Mouse (Mus musculus): Measurements from ENCODE around the gene Stx18. TPM values are rescaled to one million over a fixed set of nuclear protein-coding genes. Genes with fewer than 3 reads are reported as not detected.

Stx18 gene
- polyA plus RNA-seq, 1 experiment from 2014 or later = 30.5 TPM

DNA sequence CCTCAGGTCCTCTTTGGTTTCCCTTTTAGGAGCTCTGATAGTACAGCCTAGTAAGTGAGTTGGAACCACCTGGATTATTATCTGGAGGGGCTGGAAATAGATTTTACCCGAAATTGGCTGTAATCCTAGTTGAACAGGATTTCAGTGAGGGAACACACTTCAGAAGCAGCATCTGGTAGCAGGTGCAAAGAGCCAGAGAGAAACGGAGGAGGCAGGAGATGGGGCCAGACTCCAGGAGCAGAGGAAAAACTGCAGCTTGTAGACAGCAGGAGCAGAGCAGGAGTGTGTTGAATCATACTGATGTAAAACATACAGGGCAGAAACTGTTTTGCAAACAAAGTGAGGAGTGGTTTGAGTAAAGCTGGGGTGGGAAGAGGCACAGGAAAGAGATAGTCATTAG, 6.4 kb downstream of the Stx18 start:
- 0 out of 2 replicates have a peak, but pooled peaks cover 2% of the 10 kb centered on the region for H3K36me3 ChIP-seq (replicated peaks)
- no peak for ATAC-seq (replicated peaks)

DNA sequence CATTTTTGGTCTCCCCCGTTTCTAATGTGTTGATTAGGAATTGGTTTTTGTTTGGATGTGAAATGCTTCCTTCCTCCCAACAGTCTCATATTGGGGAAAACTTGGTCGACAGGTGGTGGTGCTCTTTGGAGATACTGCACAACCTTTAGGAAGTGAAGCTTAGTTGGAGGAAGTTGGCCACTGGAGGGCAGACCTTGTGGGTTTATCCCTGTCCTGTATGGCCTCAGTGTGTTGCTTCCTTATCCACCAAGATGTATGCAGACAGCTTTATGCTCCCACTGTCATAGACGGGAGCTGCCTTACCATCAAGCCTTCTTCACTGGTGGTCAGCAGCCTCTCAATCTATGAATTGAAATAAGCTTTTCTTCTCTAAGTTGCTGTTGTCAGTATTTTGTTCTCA, 9.6 kb downstream of the Stx18 start:
- no peaks in the 10 kb centered on the region for H3K9me3 ChIP-seq
- H3K36me3 ChIP-seq (replicated peaks) = 0 out of 2 replicates have a peak, but pooled peaks cover 2% of the 10 kb centered on the region
- WGBS = 55% methylated on average over 3 of the region's 3 CpGs
- H3K4me3 ChIP-seq = no peak overlapping the region
- H3K27me3 ChIP-seq (replicated peaks) = no peaks in the 10 kb centered on the region
- H3K9ac ChIP-seq = no peak overlapping the region
- H3K4me1 ChIP-seq = no peaks in the 10 kb centered on the region
- no peak overlapping the region for H3K4me2 ChIP-seq
- no peak overlapping the region for H3K27ac ChIP-seq
- no peak for ATAC-seq (replicated peaks)

More for the DNA sequence above, 6.4 kb downstream of the Stx18 start:
- Histone ChIP-seq H3K9ac (no peak overlapping the region), H3K27me3 (replicated peaks) (no peaks in the 10 kb centered on the region), H3K9me3 (no peaks in the 10 kb centered on the region), H3K27ac (no peak overlapping the region), H3K4me1 (peaks cover 7% of the 10 kb centered on the region), H3K4me3 (no peak overlapping the region), H3K4me2 (no peak overlapping the region)
- WGBS = 72% methylated on average over 2 of the region's 2 CpGs

DNA sequence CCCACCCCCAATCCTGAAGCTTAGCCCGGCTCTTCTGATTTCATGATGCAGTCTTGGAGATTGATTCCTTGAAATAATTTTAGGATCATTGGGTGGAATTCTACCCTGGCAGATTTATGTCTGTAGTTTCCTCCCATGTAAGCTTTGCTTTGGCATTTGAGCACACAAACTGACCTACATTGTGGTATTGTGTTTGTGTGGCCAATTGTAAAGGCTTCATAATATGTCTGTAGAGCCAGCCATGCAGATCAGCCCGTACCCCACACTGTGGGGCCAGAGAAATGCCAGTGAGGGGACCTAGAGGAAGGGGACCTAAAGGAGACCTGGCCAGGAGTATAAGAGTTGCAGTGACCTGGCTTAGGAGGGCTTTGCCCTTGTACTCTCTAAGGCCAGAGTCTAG, 22.5 kb downstream of the Stx18 start:
- WGBS = 23% methylated on average over 2 of the region's 2 CpGs

DNA sequence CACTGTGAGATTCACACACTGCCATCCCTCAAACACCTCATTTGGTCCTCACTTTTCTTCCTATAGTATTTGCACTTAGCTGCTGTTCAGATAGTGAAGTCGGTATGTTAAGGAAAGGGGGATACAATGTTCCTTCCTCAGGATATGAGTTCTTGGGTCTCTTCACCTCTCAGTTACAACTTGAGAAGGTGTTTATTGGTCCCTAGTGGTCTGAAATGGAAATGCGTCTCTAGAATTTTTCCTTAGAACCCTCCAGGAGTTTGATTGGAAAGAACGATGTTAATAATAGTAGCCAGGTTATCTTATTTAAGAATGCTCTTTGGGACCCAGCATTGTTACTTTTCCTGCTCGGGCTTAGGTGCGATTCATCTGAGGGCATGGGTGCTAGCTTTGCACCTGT, 24.2 kb downstream of the Stx18 start:
- no peak for ATAC-seq (replicated peaks)
- WGBS = 23% methylated on average over 5 of the region's 5 CpGs
- Histone ChIP-seq H3K27me3 (replicated peaks) (no peaks in the 10 kb centered on the region), H3K27ac (no peak overlapping the region), H3K4me3 (no peak overlapping the region), H3K9me3 (no peaks in the 10 kb centered on the region), H3K4me2 (no peak overlapping the region), H3K4me1 (peaks cover 4% of the 10 kb centered on the region; the same call in 1 of the 2 replicates), H3K9ac (no peak overlapping the region), H3K36me3 (replicated peaks) (no peaks in the 10 kb centered on the region)

More for the DNA sequence above, 22.5 kb downstream of the Stx18 start:
- peaks cover 4% of the 10 kb centered on the region; the same call in 1 of the 2 replicates for H3K4me1 ChIP-seq
- H3K4me2 ChIP-seq = no peak overlapping the region
- H3K9ac ChIP-seq = no peak overlapping the region
- H3K9me3 ChIP-seq = no peaks in the 10 kb centered on the region
- no peak overlapping the region for H3K4me3 ChIP-seq
- H3K27me3 ChIP-seq (replicated peaks) = no peaks in the 10 kb centered on the region
- ATAC-seq (replicated peaks) = no peak
- H3K36me3 ChIP-seq (replicated peaks) = no peaks in the 10 kb centered on the region
- H3K27ac ChIP-seq = no peak overlapping the region

DNA sequence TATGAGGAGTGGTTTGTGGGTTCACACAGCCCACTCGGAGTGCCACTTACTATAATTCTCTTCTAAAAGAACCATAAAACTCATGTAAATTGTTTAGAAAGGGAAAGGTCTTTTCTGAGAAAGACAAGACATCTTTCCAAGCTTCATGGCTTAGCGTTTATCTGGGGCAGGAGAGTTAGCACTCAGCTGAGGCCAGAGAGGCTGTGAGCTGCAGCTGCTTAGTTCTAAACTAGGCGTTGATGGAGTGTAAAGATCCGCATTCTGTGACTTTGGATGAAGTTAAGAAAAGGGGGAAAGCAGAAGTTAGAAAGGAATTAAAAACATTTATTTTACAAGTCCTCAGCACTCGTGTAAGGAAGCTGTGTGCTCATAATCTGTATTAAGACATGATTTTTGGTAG, 24.8 kb downstream of the Stx18 start:
- Histone ChIP-seq H3K36me3 (replicated peaks) (no peaks in the 10 kb centered on the region), H3K27me3 (replicated peaks) (no peaks in the 10 kb centered on the region), H3K4me3 (no peak overlapping the region), H3K9ac (no peak overlapping the region), H3K27ac (no peak overlapping the region), H3K4me2 (no peak overlapping the region), H3K4me1 (peaks cover 4% of the 10 kb centered on the region; the same call in 1 of the 2 replicates), H3K9me3 (no peaks in the 10 kb centered on the region)
- ATAC-seq (replicated peaks) = no peak
- WGBS = 60% methylated on average over 5 of the region's 5 CpGs

DNA sequence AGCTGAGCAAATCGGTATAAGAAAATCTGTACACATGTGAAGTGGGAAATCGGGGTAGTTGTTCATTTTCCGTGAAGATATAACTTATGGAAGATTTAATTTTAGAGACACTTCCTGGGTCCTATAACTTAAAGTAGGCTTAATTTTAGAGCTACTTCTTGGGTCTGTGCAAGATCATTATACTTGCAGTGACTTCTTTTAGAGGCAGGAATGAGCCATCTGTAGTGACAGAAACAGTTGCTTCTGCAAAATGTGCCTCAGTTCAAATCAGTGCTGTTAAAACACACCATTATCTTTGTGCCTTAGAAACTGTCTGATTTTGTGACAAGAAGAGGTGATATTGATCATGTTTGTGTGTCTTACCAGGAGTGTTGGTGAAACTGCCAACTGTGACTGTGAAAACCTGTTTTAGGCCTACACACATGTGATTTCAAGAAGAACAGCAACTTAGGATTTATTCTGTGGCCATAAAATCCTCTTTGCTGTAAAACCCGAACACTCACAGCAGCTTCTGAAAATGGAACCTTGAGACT, 25.6 kb downstream of the Stx18 start:
- Histone ChIP-seq H3K4me1 (peaks cover 4% of the 10 kb centered on the region; the same call in 1 of the 2 replicates), H3K36me3 (replicated peaks) (no peaks in the 10 kb centered on the region), H3K9me3 (no peaks in the 10 kb centered on the region), H3K4me3 (no peak overlapping the region), H3K27me3 (replicated peaks) (no peaks in the 10 kb centered on the region), H3K27ac (no peak overlapping the region), H3K9ac (no peak overlapping the region), H3K4me2 (no peak overlapping the region)
- 87% methylated on average over 4 of the region's 4 CpGs for WGBS
- no peak for ATAC-seq (replicated peaks)

DNA sequence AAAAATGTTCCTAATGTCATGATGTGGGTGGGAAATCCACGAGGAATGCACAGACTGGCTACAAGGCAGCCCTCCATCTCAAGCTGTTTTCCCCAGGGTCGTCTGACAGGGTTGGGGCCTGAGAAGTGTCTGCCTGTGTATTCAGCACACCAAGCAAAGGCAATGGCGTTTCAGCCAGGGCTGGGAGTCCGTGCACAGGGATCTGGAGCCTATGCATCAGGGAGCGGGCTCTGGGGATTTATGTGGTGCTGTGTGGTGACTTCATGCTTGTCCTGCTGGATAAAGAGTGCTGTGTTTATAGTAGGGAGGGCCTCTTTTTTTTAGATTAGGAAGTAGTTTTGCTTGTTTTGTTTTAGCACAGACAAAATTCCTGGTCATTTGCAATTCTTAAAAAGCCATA, 26.2 kb downstream of the Stx18 start:
- no peak overlapping the region for H3K4me2 ChIP-seq
- H3K36me3 ChIP-seq (replicated peaks) = no peaks in the 10 kb centered on the region
- 19% methylated on average over 5 of the region's 5 CpGs for WGBS
- no peak overlapping the region for H3K9ac ChIP-seq
- H3K27ac ChIP-seq = no peak overlapping the region
- H3K4me1 ChIP-seq = peaks cover 4% of the 10 kb centered on the region; the same call in 1 of the 2 replicates
- no peaks in the 10 kb centered on the region for H3K27me3 ChIP-seq (replicated peaks)
- no peak for ATAC-seq (replicated peaks)
- no peak overlapping the region for H3K4me3 ChIP-seq
- H3K9me3 ChIP-seq = no peaks in the 10 kb centered on the region

DNA sequence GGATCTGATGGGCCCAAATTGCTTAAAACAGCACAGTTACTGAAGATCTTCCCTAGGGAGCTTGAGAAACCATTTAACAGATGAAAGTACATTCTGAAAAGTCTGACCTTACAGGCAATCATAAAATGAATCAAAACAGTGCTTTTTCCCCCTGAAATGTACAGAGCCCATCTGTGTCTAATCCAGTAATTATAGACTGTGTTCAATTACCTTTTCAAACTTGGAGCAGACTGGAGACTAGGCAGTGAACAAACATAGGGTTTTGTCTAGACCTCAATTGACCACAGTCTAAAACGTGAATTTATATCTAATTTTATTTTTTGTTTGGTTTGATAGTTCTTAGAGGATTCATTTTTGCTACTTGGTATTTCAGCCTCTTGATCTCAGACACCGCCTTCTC, 26.9 kb downstream of the Stx18 start:
- 25% methylated on average over 2 of the region's 2 CpGs for WGBS
- no peaks in the 10 kb centered on the region for H3K9me3 ChIP-seq

DNA sequence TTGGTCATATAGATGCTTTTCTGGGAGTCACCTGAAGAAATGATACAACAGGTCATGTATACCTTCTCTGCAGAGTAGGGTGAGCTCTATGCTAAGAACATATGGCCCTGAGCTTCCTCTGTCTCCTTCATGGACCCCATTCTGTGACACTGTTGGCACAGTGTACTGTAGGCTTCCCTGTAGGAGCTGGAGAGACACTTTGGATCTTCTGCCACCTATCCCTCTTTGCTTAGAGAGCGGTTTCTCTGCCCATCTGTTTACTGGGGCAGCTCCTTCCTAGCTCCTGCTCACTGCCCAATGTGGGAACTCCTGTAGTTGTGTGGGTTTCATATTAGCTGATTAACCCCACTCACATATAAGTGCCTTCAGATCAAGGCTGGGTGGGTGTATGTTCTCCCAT, 28.1 kb downstream of the Stx18 start:
- H3K4me3 ChIP-seq = no peak overlapping the region

More for the DNA sequence above, 26.9 kb downstream of the Stx18 start:
- H3K4me3 ChIP-seq = no peak overlapping the region
- no peak for ATAC-seq (replicated peaks)
- H3K4me1 ChIP-seq = peaks cover 4% of the 10 kb centered on the region; the same call in 1 of the 2 replicates
- H3K27me3 ChIP-seq (replicated peaks) = no peaks in the 10 kb centered on the region
- no peak overlapping the region for H3K27ac ChIP-seq
- no peak overlapping the region for H3K9ac ChIP-seq
- no peak overlapping the region for H3K4me2 ChIP-seq
- no peaks in the 10 kb centered on the region for H3K36me3 ChIP-seq (replicated peaks)

DNA sequence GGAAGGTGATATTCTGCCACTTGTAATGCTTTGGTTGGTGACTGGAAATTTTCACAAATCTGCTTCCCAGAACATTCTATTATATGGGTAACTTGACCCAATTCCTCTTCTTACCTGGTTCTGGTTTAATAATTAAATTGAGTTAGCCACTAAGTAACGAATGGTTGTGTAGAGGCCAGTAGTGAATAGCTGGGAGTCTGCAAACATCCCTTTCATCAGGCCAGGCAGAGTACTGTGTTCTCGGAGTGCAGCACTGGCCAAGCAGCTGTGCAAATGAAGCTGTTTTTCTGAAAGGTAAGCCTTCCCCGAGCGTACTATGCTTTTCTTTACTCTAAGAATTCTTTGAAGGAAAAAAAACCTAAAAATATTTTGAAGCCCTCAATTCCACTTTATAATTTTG, 37.8 kb downstream of the Stx18 start:
- Histone ChIP-seq H3K9me3 (no peaks in the 10 kb centered on the region), H3K9ac (no peak overlapping the region), H3K27ac (no peak overlapping the region), H3K4me2 (no peak overlapping the region), H3K4me1 (no peaks in the 10 kb centered on the region), H3K27me3 (replicated peaks) (no peaks in the 10 kb centered on the region; the same call in 1 of the 2 replicates), H3K4me3 (no peak overlapping the region), H3K36me3 (replicated peaks) (no peaks in the 10 kb centered on the region)
- ATAC-seq (replicated peaks) = no peak
- WGBS = 60% methylated on average over 4 of the region's 4 CpGs

More for the DNA sequence above, 28.1 kb downstream of the Stx18 start:
- H3K27ac ChIP-seq = no peak overlapping the region
- H3K27me3 ChIP-seq (replicated peaks) = no peaks in the 10 kb centered on the region
- WGBS = 93% methylated on average over 1 of the region's 1 CpGs
- no peaks in the 10 kb centered on the region for H3K36me3 ChIP-seq (replicated peaks)
- H3K9ac ChIP-seq = no peak overlapping the region
- H3K4me1 ChIP-seq = peaks cover 4% of the 10 kb centered on the region; the same call in 1 of the 2 replicates
- ATAC-seq (replicated peaks) = no peak
- H3K9me3 ChIP-seq = no peaks in the 10 kb centered on the region
- H3K4me2 ChIP-seq = no peak overlapping the region

DNA sequence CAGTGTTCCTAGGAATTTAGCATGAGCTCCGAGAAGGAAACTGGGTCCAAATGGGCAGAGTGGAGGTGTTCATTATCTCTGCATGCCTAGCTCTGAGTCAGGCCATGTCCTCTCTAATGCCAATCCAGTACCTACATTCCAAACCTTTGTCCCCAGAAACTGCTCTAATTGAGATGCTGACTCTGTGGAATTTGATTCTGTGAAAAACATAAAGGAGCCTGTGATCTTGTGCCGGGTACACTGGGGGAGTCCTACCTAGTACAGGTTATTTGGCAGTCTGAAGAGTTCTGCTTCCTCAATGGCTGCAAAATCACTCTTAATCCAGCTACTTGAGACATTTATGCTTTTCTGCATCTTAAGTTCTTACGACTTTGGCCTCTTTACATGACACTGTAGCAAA, 40.0 kb downstream of the Stx18 start:
- ATAC-seq (replicated peaks) = no peak
- Histone ChIP-seq H3K27ac (no peak overlapping the region), H3K4me1 (peaks cover 5% of the 10 kb centered on the region; the same call in 1 of the 2 replicates), H3K9ac (no peak overlapping the region), H3K9me3 (no peaks in the 10 kb centered on the region), H3K36me3 (replicated peaks) (no peaks in the 10 kb centered on the region), H3K4me2 (no peak overlapping the region), H3K4me3 (no peak overlapping the region), H3K27me3 (replicated peaks) (peaks cover 2% of the 10 kb centered on the region; the same call in 1 of the 2 replicates)
- WGBS = 69% methylated on average over 3 of the region's 3 CpGs

DNA sequence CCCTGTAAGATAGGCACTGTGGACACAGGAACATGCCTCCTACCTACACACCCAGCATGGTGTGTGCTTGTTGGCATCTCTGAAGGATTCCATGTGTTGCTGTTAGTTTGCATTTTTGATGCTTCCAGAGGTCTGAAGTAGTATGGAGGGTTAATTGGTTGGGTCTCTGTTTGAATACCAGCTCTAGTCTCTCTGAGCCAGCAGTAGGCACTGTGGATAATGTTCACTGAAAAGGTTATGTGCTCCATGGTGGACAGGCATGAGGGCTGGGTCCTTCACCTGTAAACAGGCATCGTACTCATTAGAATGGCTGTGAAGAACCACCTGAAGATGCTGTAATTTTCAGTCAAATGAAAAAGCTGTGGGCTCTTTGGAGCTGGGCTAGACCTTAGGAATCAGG, 41.9 kb downstream of the Stx18 start:
- Histone ChIP-seq H3K4me2 (no peak overlapping the region), H3K9ac (no peak overlapping the region), H3K4me3 (no peak overlapping the region), H3K27ac (no peak overlapping the region), H3K9me3 (no peaks in the 10 kb centered on the region), H3K27me3 (replicated peaks) (peaks cover 5% of the 10 kb centered on the region; the same call in 1 of the 2 replicates), H3K36me3 (replicated peaks) (no peaks in the 10 kb centered on the region), H3K4me1 (peaks cover 5% of the 10 kb centered on the region; the same call in 1 of the 2 replicates)
- 92% methylated on average over 1 of the region's 1 CpGs for WGBS
- ATAC-seq (replicated peaks) = no peak

DNA sequence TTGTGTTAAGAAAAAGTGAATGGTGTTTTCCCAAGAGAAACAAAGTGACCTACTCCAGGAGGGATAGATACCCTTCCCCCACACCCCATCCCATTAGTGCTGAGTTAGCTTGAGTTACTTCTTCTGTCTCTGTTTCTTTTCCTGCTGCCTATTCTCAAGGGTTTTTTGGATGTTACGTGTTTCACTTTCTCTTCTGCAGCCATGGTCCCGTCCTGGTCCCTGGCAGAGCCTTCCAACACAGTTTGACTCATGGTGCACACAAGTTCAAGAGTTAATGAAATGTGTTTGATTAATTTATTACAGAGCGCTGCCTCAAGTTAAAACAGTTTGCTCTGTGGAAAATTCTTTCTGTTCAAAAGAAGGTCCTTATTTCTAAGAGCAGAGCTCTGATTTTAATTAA, 44.0 kb downstream of the Stx18 start:
- Histone ChIP-seq H3K9me3 (no peaks in the 10 kb centered on the region), H3K4me1 (peaks cover 5% of the 10 kb centered on the region; the same call in 1 of the 2 replicates), H3K36me3 (replicated peaks) (no peaks in the 10 kb centered on the region), H3K4me2 (no peak overlapping the region), H3K27me3 (replicated peaks) (peaks cover 5% of the 10 kb centered on the region; the same call in 1 of the 2 replicates), H3K9ac (no peak overlapping the region), H3K27ac (no peak overlapping the region), H3K4me3 (no peak overlapping the region)
- no peak for ATAC-seq (replicated peaks)
- 64% methylated on average over 3 of the region's 3 CpGs for WGBS

Data from midbrain, embryonic 15.5 days (tissue).